Mouse (Mus musculus) kidney, embryonic 15.5 days (tissue): ENCODE measurements around the gene Mapre3. TPM values are rescaled to one million over a fixed set of nuclear protein-coding genes. Genes with fewer than 3 reads are reported as not detected.
A peak's percentile ranks its signal among the peaks of the same experiment; 100 is the strongest.

Source experiments
- ATAC-seq: fragments of 200-750 bp; cut with Nextera tagmentation; replicated peaks from 2 replicates; pipeline ENCODE4 v1.8.0; 2017; ENCODE audit warnings: moderate TSS enrichment; ENCODE audit not compliant: low FRiP score
- H3K27ac ChIP-seq: fragments of 300-500 bp; sonication (generic); 2 replicates; pipeline ENCODE4 v1.5.1; 2015; ENCODE audit warnings: mild to moderate bottlenecking, inconsistent platforms
- H3K27me3 ChIP-seq: fragments of 300-500 bp; sonication (generic); 2 replicates; pipeline ENCODE4 v1.6.1; 2015; ENCODE audit warnings: inconsistent platforms
- H3K36me3 ChIP-seq: fragments of 300-500 bp; sonication (generic); 2 replicates; pipeline ENCODE4 v1.6.1; 2015; ENCODE audit warnings: inconsistent platforms
- H3K4me1 ChIP-seq: fragments of 300-500 bp; sonication (generic); 2 replicates; pipeline ENCODE4 v1.6.1; 2015; ENCODE audit warnings: inconsistent platforms
- H3K4me2 ChIP-seq: fragments of 300-500 bp; sonication (generic); 2 replicates; pipeline ENCODE4 v1.6.1; 2015; ENCODE audit warnings: moderate library complexity, mild to moderate bottlenecking, inconsistent platforms
- H3K4me3 ChIP-seq: fragments of 300-500 bp; sonication (generic); replicated peaks from 2 replicates; pipeline ENCODE4 v1.5.1; 2015; ENCODE audit warnings: mild to moderate bottlenecking, inconsistent platforms
- H3K9ac ChIP-seq: fragments of 300-500 bp; sonication (generic); 2 replicates; pipeline ENCODE4 v1.6.1; 2015; ENCODE audit warnings: mild to moderate bottlenecking, inconsistent platforms
- H3K9me3 ChIP-seq: fragments of 300-500 bp; sonication (generic); replicated peaks from 2 replicates; pipeline ENCODE4 v1.6.1; 2016; ENCODE audit warnings: inconsistent platforms
- whole genome bisulfite sequencing: fragments of 180-500 bp; shearing (Covaris S2); methylation state at CpG from one replicate; pipeline ENCODE4 v1.1.7; 2015; ENCODE audit warnings: mixed read lengths; 5-methylcytosine and 5-hydroxymethylcytosine counted together
- polyA plus RNA-seq: library from polyadenylated mRNA; unstranded; fragments of >200 nt; fragmentation: Nextera tagmentation; extraction: Ambion mirVana; gene quantifications from 2 replicates; pipeline ENCODE4 v1.2.1, GENCODE M21; 2015

The Mapre3 gene
- polyA plus RNA-seq, 1 experiment from 2014 or later: 23.6 TPM

DNA sequence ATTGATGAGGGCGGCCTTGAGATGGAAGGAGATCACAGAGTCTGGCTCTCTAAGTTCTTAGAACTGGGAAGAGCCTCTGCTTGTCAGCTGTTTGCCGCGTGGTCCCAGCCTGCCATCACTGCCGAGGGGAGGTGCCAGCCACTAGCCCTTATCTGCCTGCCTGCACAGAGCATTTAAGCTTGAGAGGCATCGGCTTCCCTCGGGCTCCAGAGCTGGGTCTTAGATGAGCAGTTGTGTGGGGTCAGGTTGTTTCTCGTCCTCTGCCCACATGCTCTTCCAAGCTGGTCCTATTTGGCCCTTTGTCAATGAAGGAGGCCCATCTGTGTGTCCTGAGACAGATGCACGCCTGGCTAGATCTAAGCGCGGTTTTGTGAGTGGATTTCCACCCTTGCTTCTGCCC lies 10.7 kb downstream of the Mapre3 start:
- Histone ChIP-seq H3K27me3 (no peaks in the 10 kb centered on the region), H3K4me1 (no peaks in the 10 kb centered on the region), H3K27ac (no peak overlapping the region), H3K36me3 (no peaks in the 10 kb centered on the region), H3K9me3 (no peaks in the 10 kb centered on the region), H3K9ac (no peak overlapping the region), H3K4me2 (no peak overlapping the region), H3K4me3 (no peak overlapping the region)
- 70% methylated on average over 10 of the region's 10 CpGs for WGBS
- ATAC-seq: no peak

GRCm38 (mm10) chr5:30825821-30826220 lies 11.4 kb downstream of the Mapre3 start:
- Histone ChIP-seq H3K9me3 (no peaks in the 10 kb centered on the region), H3K36me3 (no peaks in the 10 kb centered on the region), H3K4me1 (no peaks in the 10 kb centered on the region), H3K27ac (no peak overlapping the region), H3K4me2 (no peak overlapping the region), H3K27me3 (no peaks in the 10 kb centered on the region), H3K4me3 (no peak overlapping the region), H3K9ac (no peak overlapping the region)
- ATAC-seq: no peak
- 66% methylated on average over 6 of the region's 6 CpGs for WGBS

GRCm38 (mm10) chr5:30833416-30833815 lies 19.0 kb downstream of the Mapre3 start:
- WGBS: 80% methylated on average over 3 of the region's 3 CpGs
- H3K27me3 ChIP-seq: no peaks in the 10 kb centered on the region
- H3K9me3 ChIP-seq: no peaks in the 10 kb centered on the region
- no peak overlapping the region for H3K4me2 ChIP-seq
- H3K9ac ChIP-seq: no peak overlapping the region
- no peak for ATAC-seq
- 0 out of 2 replicates have a peak, but pooled peaks cover 13% of the 10 kb centered on the region for H3K36me3 ChIP-seq
- no peak overlapping the region for H3K27ac ChIP-seq
- H3K4me1 ChIP-seq: no peaks in the 10 kb centered on the region
- no peak overlapping the region for H3K4me3 ChIP-seq

GRCm38 (mm10) chr5:30839731-30840130 lies 25.3 kb downstream of the Mapre3 start:
- H3K4me2 ChIP-seq: no peak overlapping the region
- WGBS: 86% methylated on average over 2 of the region's 2 CpGs
- no peak overlapping the region for H3K27ac ChIP-seq
- no peaks in the 10 kb centered on the region for H3K9me3 ChIP-seq
- H3K4me1 ChIP-seq: no peaks in the 10 kb centered on the region
- H3K9ac ChIP-seq: no peak overlapping the region
- H3K27me3 ChIP-seq: no peaks in the 10 kb centered on the region
- no peak for ATAC-seq
- no peak overlapping the region for H3K4me3 ChIP-seq
- 0 out of 2 replicates have a peak, but pooled peaks cover 13% of the 10 kb centered on the region for H3K36me3 ChIP-seq

DNA sequence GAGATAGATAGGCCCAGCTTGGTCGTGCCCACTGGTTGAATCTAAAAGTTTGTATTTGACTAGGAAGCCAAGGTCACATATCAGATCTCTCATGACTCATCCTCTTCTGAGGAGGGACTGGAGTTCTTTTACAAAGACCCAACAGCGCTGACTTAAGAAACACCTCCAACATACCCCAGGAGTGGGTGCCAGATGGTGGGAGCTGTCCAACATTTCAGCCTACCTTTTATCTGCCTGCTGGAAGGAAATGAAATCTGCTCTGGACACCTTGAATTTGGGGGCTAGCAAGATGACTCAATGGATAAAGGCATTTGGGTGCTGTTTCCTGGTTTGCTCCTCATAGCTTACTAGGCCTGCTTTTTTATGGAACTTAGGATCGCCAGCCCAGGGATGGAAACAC lies 27.5 kb downstream of the Mapre3 start:
- ATAC-seq: no peak
- Histone ChIP-seq H3K36me3 (0 out of 2 replicates have a peak, but pooled peaks cover 4% of the 10 kb centered on the region), H3K27ac (no peak overlapping the region), H3K9me3 (no peaks in the 10 kb centered on the region), H3K4me2 (no peak overlapping the region), H3K27me3 (no peaks in the 10 kb centered on the region), H3K4me1 (no peaks in the 10 kb centered on the region), H3K4me3 (no peak overlapping the region), H3K9ac (no peak overlapping the region)
- WGBS: 49% methylated on average over 3 of the region's 3 CpGs

DNA sequence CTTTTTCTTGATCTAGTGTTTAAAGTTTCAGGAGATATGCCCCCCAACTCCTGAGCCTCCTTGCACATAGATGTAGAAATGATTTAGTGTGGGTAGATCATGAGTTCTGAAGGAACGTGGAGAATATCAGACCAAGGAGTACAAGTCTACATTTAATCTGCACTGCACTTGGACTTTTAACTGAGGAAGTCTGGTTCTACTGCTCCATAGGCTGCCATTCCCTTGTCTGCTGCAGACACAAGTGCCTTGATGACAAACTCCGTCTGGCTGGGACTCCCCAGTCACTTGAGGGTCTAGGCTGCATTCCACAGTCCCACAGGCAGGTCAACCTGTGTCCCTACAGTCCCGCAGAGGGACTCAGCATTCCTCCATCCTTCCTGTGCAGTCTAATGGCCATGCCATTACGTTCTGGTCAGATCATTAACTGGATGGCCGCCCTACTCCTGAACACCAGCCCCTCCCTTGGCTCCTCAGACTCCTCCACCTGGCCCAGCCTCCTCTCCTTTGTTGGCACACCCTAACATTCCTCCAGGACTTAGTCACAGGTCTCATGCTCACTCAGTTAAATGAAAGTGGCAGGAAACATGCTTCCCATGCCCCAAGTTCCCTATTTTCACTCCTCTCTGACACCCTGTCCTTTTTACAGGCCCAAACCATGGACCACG lies 35.6 kb downstream of the Mapre3 start:
- Histone ChIP-seq H3K27me3 (no peaks in the 10 kb centered on the region), H3K9me3 (no peaks in the 10 kb centered on the region), H3K4me3 (no peak overlapping the region), H3K4me1 (peaks cover 30% of the 10 kb centered on the region), H3K9ac (no peak overlapping the region), H3K36me3 (no peaks in the 10 kb centered on the region), H3K27ac (peak overlapping the region; percentile 78), H3K4me2 (no peak overlapping the region; the same call in 1 of the 2 replicates)
- ATAC-seq: peak; percentile 90
- 39% methylated on average over 6 of the region's 6 CpGs for WGBS

- 64% methylated on average over 2 of the region's 2 CpGs for WGBS
- peak overlapping the region; percentile 78 for H3K27ac ChIP-seq
- no peak overlapping the region for H3K4me3 ChIP-seq
- H3K9ac ChIP-seq: no peak overlapping the region
- H3K4me1 ChIP-seq: peaks cover 30% of the 10 kb centered on the region
- H3K4me2 ChIP-seq: no peak overlapping the region
- ATAC-seq: no peak; the same call in 1 of the 2 replicates
- no peaks in the 10 kb centered on the region for H3K36me3 ChIP-seq
- H3K27me3 ChIP-seq: no peaks in the 10 kb centered on the region
- no peaks in the 10 kb centered on the region for H3K9me3 ChIP-seq
Observed at GRCm38 (mm10) chr5:30850556-30850925, 36.1 kb downstream of the Mapre3 start.

GRCm38 (mm10) chr5:30853522-30853921 lies 39.1 kb downstream of the Mapre3 start:
- 86% methylated on average over 4 of the region's 4 CpGs for WGBS

GRCm38 (mm10) chr5:30855674-30856073 lies 41.2 kb downstream of the Mapre3 start:
- H3K9me3 ChIP-seq: peaks cover 5% of the 10 kb centered on the region; the same call in 1 of the 2 replicates
- ATAC-seq: no peak
- H3K27me3 ChIP-seq: no peaks in the 10 kb centered on the region
- 63% methylated on average over 3 of the region's 3 CpGs for WGBS
- peaks cover 13% of the 10 kb centered on the region for H3K4me1 ChIP-seq
- no peak overlapping the region for H3K4me3 ChIP-seq
- H3K27ac ChIP-seq: no peak overlapping the region
- no peak overlapping the region for H3K9ac ChIP-seq
- no peaks in the 10 kb centered on the region for H3K36me3 ChIP-seq
- no peak overlapping the region for H3K4me2 ChIP-seq

More at GRCm38 (mm10) chr5:30853522-30853921, 39.1 kb downstream of the Mapre3 start:
- ATAC-seq: no peak
- Histone ChIP-seq H3K4me2 (no peak overlapping the region), H3K27ac (no peak overlapping the region), H3K9ac (no peak overlapping the region), H3K36me3 (no peaks in the 10 kb centered on the region), H3K4me1 (peaks cover 30% of the 10 kb centered on the region), H3K9me3 (no peaks in the 10 kb centered on the region), H3K4me3 (no peak overlapping the region), H3K27me3 (no peaks in the 10 kb centered on the region)

DNA sequence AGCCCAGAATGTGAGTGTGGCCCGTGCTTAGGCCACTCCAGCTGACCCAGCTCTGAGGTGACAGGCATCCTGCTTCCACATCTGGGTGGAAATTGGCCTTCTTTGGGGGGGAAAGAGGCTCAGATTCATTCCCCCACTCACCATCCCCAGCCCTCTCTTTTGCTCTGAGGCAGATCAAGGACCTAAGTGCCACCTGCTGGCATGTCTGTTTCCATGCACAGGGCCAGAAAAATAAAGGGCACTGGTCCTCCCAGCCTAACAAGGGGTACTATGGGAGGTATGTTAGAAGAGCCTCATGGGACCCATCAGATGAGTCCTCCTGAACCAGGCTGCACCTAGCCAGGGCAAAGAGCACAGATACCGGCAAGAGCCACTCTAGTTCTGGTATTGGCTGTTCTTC lies 41.7 kb downstream of the Mapre3 start:
- no peak for ATAC-seq
- no peak overlapping the region for H3K4me3 ChIP-seq
- no peak overlapping the region for H3K9ac ChIP-seq
- H3K27me3 ChIP-seq: no peaks in the 10 kb centered on the region
- H3K36me3 ChIP-seq: no peaks in the 10 kb centered on the region
- WGBS: 84% methylated on average over 2 of the region's 2 CpGs
- H3K4me2 ChIP-seq: no peak overlapping the region
- peaks cover 8% of the 10 kb centered on the region for H3K4me1 ChIP-seq
- peaks cover 5% of the 10 kb centered on the region; the same call in 1 of the 2 replicates for H3K9me3 ChIP-seq
- no peak overlapping the region for H3K27ac ChIP-seq

- H3K4me1 ChIP-seq: peaks cover 14% of the 10 kb centered on the region
- 43% methylated on average over 4 of the region's 4 CpGs for WGBS
- H3K4me3 ChIP-seq: no peak overlapping the region
- no peak overlapping the region for H3K27ac ChIP-seq
- peaks cover 5% of the 10 kb centered on the region; the same call in 1 of the 2 replicates for H3K9me3 ChIP-seq
- H3K36me3 ChIP-seq: peaks cover 13% of the 10 kb centered on the region; the same call in 1 of the 2 replicates
- no peaks in the 10 kb centered on the region for H3K27me3 ChIP-seq
- ATAC-seq: 0 out of 2 replicates have a peak, but pooled peaks have one; percentile 37
- no peak overlapping the region for H3K9ac ChIP-seq
- no peak overlapping the region for H3K4me2 ChIP-seq
Observed at GRCm38 (mm10) chr5:30863852-30864251, 49.4 kb downstream of the Mapre3 start.

DNA sequence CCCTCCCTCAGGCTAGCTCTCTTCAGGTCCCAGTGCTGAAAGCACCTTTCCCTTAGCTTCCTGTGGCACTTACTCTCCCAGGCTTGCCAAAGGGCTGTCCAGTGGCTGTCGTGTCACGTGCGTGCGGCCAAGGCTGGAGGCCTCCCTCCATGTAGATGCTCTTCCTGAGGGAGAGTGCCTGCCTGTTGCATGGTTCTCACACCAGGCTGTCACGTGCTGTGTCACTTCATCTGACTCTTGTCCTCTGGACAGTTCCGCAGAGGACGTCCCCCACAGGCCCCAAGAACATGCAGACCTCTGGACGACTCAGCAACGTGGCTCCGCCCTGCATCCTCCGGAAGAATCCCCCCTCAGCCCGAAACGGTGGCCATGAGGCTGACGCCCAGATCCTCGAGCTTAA lies 49.9 kb downstream of the Mapre3 start:
- no peaks in the 10 kb centered on the region for H3K27me3 ChIP-seq
- WGBS: 50% methylated on average over 15 of the region's 15 CpGs
- peaks cover 17% of the 10 kb centered on the region for H3K4me1 ChIP-seq
- H3K4me3 ChIP-seq: no peak overlapping the region
- no peak overlapping the region for H3K4me2 ChIP-seq
- ATAC-seq: no peak
- no peak overlapping the region for H3K27ac ChIP-seq
- peaks cover 5% of the 10 kb centered on the region; the same call in 1 of the 2 replicates for H3K9me3 ChIP-seq
- no peak overlapping the region for H3K9ac ChIP-seq
- H3K36me3 ChIP-seq: peaks cover 13% of the 10 kb centered on the region; the same call in 1 of the 2 replicates

GRCm38 (mm10) chr5:30866871-30867270 lies 52.4 kb downstream of the Mapre3 start:
- no peaks in the 10 kb centered on the region for H3K9me3 ChIP-seq
- no peak overlapping the region for H3K9ac ChIP-seq
- H3K36me3 ChIP-seq: peaks cover 26% of the 10 kb centered on the region
- no peak overlapping the region for H3K4me2 ChIP-seq
- H3K4me1 ChIP-seq: peaks cover 32% of the 10 kb centered on the region
- H3K27ac ChIP-seq: no peak overlapping the region
- ATAC-seq: no peak
- 95% methylated on average over 3 of the region's 3 CpGs for WGBS
- no peak overlapping the region for H3K4me3 ChIP-seq
- no peaks in the 10 kb centered on the region for H3K27me3 ChIP-seq
